Comparison of ENCODE assay signal across 9 mouse cellular contexts in genomic region chr11:72998771-72999170, GRCm38 (mm10). TPM values are rescaled to one million over a fixed set of nuclear protein-coding genes. Genes with fewer than 3 reads are reported as not detected.
DNase-seq lines count a peak whose midpoint lies in the region; ATAC-seq lines count a peak whose summit lies in the region.
"Had no signal": no experiment of that assay in that cellular context is flagged by ENCODE, and none has a peak within 500 bp of the region (broad histone marks: within the 10 kb centered on the region; RNA-seq: fewer than 3 reads in every experiment).

TSS of gene P2rx1 (plus strand) at chr11:72999103.

- H3K27ac ChIP-seq in forebrain, embryonic 10.5 days: peak within 1 kb of the TSS; percentile 20; the same call in 1 of the 2 replicates
- H3K27ac ChIP-seq in forebrain, embryonic 11.5 days (ENCODE audit: low read depth, low read length): no peak within 1 kb of the TSS
- no peak within 1 kb of the TSS for H3K27ac ChIP-seq in stomach, embryonic 15.5 days

- ATAC-seq in forebrain, embryonic 11.5 days (replicated peaks; ENCODE audit: low FRiP score): no peak
- ATAC-seq in stomach, embryonic 15.5 days (ENCODE audit: insufficient read depth, low FRiP score, low read depth): peak; percentile 47; the same call in 1 of the 2 replicates
- ATAC-seq in CD4-positive, CD25-positive, alpha-beta regulatory T cell, adult 4 months: no peak

- peaks cover 15% of the 10 kb centered on the region for H3K4me1 ChIP-seq in forebrain, embryonic 10.5 days
- no peaks in the 10 kb centered on the region for H3K4me1 ChIP-seq in forebrain, embryonic 11.5 days (replicated peaks; ENCODE audit: control insufficient read depth, insufficient read depth, low read length)
- H3K4me1 ChIP-seq in stomach, embryonic 15.5 days: peaks cover 17% of the 10 kb centered on the region

- no peak for DNase-seq in forebrain, embryonic 10.5 days (ENCODE audit: extremely low spot score, low spot score)
- no peak for DNase-seq in forebrain, embryonic 11.5 days (ENCODE audit: low spot score)
- DNase-seq in spleen, postnatal 4 days (ENCODE audit: low spot score in 2 of 2): peak; percentile 50 to 75
- no peak for DNase-seq in spleen, adult 12 weeks (ENCODE audit: low spot score)
- DNase-seq in kidney, postnatal 4 days: peak; percentile 40 to 63
- DNase-seq in urinary bladder, adult 18-20 months (ENCODE audit: low spot score in 2 of 2): no peak
- DNase-seq: gastrocnemius, postnatal 14 days had no signal

- H3K27me3 ChIP-seq in forebrain, embryonic 10.5 days (ENCODE audit: poor library complexity, severe bottlenecking): 0 out of 2 replicates have a peak, but pooled peaks cover 4% of the 10 kb centered on the region
- no peaks in the 10 kb centered on the region for H3K27me3 ChIP-seq in forebrain, embryonic 11.5 days (ENCODE audit: control insufficient read depth, insufficient read depth, low read length)
- H3K27me3 ChIP-seq in stomach, embryonic 15.5 days (replicated peaks): no peaks in the 10 kb centered on the region

- H3K36me3 ChIP-seq in forebrain, embryonic 10.5 days (replicated peaks): no peaks in the 10 kb centered on the region
- no peaks in the 10 kb centered on the region for H3K36me3 ChIP-seq in forebrain, embryonic 11.5 days (ENCODE audit: control insufficient read depth, insufficient read depth, low read length)
- no peaks in the 10 kb centered on the region for H3K36me3 ChIP-seq in stomach, embryonic 15.5 days

- H3K9ac ChIP-seq in forebrain, embryonic 11.5 days (ENCODE audit: low read length): no peak within 1 kb of the TSS
- no peak within 1 kb of the TSS for H3K9ac ChIP-seq in stomach, embryonic 15.5 days

- no peak within 1 kb of the TSS for H3K4me3 ChIP-seq in forebrain, embryonic 10.5 days
- no peak within 1 kb of the TSS for H3K4me3 ChIP-seq in forebrain, embryonic 11.5 days (ENCODE audit: low read depth, low read length)
- no peak within 1 kb of the TSS for H3K4me3 ChIP-seq in stomach, embryonic 15.5 days (replicated peaks)

- no peak within 1 kb of the TSS for H3K4me2 ChIP-seq in forebrain, embryonic 11.5 days (ENCODE audit: low read depth, low read length, severe bottlenecking)
- no peak within 1 kb of the TSS for H3K4me2 ChIP-seq in stomach, embryonic 15.5 days

- H3K9me3 ChIP-seq in forebrain, embryonic 10.5 days: no peaks in the 10 kb centered on the region
- no peaks in the 10 kb centered on the region for H3K9me3 ChIP-seq in forebrain, embryonic 11.5 days (ENCODE audit: control insufficient read depth, low read length)
- no peaks in the 10 kb centered on the region for H3K9me3 ChIP-seq in stomach, embryonic 15.5 days

- WGBS in forebrain, embryonic 10.5 days: 60% methylated on average over 8 of the region's 8 CpGs
- 56% methylated on average over 8 of the region's 8 CpGs for WGBS in forebrain, embryonic 11.5 days
- 28% methylated on average over 8 of the region's 8 CpGs for WGBS in stomach, embryonic 15.5 days

RNA-seq across cellular contexts. Expression of gene P2rx1, which starts in this region (rescaled TPM):
- 1.4 TPM in 2 replicates for polyA plus RNA-seq in forebrain, embryonic 10.5 days (2016; fragmentation: Nextera tagmentation; extraction: Ambion mirVana)
- polyA plus RNA-seq in forebrain, embryonic 11.5 days (2014; fragmentation: Nextera tagmentation; extraction: Ambion mirVana): 1.1 and 1.6 TPM in 2 replicates
- polyA plus RNA-seq in stomach, embryonic 15.5 days (2015; fragmentation: Nextera tagmentation; extraction: Ambion mirVana): 33.7 and 52.1 TPM in 2 replicates
- under 1 TPM in 1 of 2 experiments, not detected in 1; 0.39 TPM for polyA plus RNA-seq in CD4-positive, CD25-positive, alpha-beta regulatory T cell, adult 4 months (2017; shearing (Covaris generic))

Comparison
In these comparisons a context has a peak if more than half of its experiments do, and no peak if none do; other contexts are left out.
1. RNA of gene P2rx1 (polyA plus RNA-seq): 33.7 to 52.1 TPM in stomach, embryonic 15.5 days; 1.4 TPM in forebrain, embryonic 10.5 days, 1.1 to 1.6 TPM in forebrain, embryonic 11.5 days and 0.39 TPM in CD4-positive, CD25-positive, alpha-beta regulatory T cell, adult 4 months; every median in the first group is over 10 times any median in the second.
2. DNase-seq: peak in spleen, postnatal 4 days (2 of 2) and kidney, postnatal 4 days (2 of 2); none in forebrain, embryonic 10.5 days (single experiment), forebrain, embryonic 11.5 days (single experiment), spleen, adult 12 weeks (single experiment) and urinary bladder, adult 18-20 months (0 of 2).